Mouse (Mus musculus) limb, embryonic 13.5 days (tissue): ENCODE data around the gene Chsy1. TPM values are rescaled to one million over a fixed set of nuclear protein-coding genes. Genes with fewer than 3 reads are reported as not detected.
A peak's percentile ranks its signal among the peaks of the same experiment; 100 is the strongest.

Experiments used
- ATAC-seq: fragments of 200-750 bp; cut with Nextera tagmentation; 2 replicates; pipeline ENCODE4 v1.8.0; 2017; ENCODE audit warnings: low read depth, moderate number of reproducible peaks, moderate TSS enrichment; ENCODE audit not compliant: low FRiP score
- H3K27ac ChIP-seq: fragments of 300-500 bp; sonication (generic); 2 replicates; pipeline ENCODE4 v1.5.1; 2015; ENCODE audit warnings: inconsistent platforms, mild to moderate bottlenecking, moderate library complexity
- H3K27me3 ChIP-seq: fragments of 300-500 bp; sonication (generic); 2 replicates; pipeline ENCODE4 v1.6.1; 2015; ENCODE audit warnings: mild to moderate bottlenecking, inconsistent platforms
- H3K36me3 ChIP-seq: fragments of 300-500 bp; sonication (generic); 2 replicates; pipeline ENCODE4 v1.6.1; 2015; ENCODE audit warnings: inconsistent platforms, mild to moderate bottlenecking, moderate library complexity
- H3K4me1 ChIP-seq: fragments of 300-500 bp; sonication (generic); 2 replicates; pipeline ENCODE4 v1.6.1; 2015; ENCODE audit warnings: inconsistent platforms
- H3K4me2 ChIP-seq: fragments of 300-500 bp; sonication (generic); replicated peaks from 2 replicates; pipeline ENCODE4 v1.6.1; 2015; ENCODE audit warnings: inconsistent platforms, mild to moderate bottlenecking, moderate library complexity
- H3K4me3 ChIP-seq: fragments of 300-500 bp; sonication (generic); 2 replicates; pipeline ENCODE4 v1.5.1; 2015; ENCODE audit warnings: moderate library complexity, mild to moderate bottlenecking, inconsistent platforms
- H3K9ac ChIP-seq: fragments of 300-500 bp; sonication (generic); 2 replicates; pipeline ENCODE4 v1.6.1; 2015; ENCODE audit warnings: mild to moderate bottlenecking, inconsistent platforms
- H3K9me3 ChIP-seq: fragments of 300-500 bp; sonication (generic); 2 replicates; pipeline ENCODE4 v1.6.1; 2016; ENCODE audit warnings: inconsistent platforms
- WGBS: fragments of 180-500 bp; shearing (Covaris S2); methylation state at CpG from one replicate; pipeline ENCODE4 v1.1.7; 2015; 5-methylcytosine and 5-hydroxymethylcytosine counted together
- polyA plus RNA-seq: library from polyadenylated mRNA; unstranded; fragments of >200 nt; fragmentation: Nextera tagmentation; extraction: Ambion mirVana; gene quantifications from 2 replicates; pipeline ENCODE4 v1.2.1, GENCODE M21; 2015

Gene Chsy1
- polyA plus RNA-seq, 1 experiment from 2014 or later = 24.9 TPM

GRCm38 (mm10) chr7:66130296-66130695, 21.0 kb downstream of the Chsy1 start:
- Histone ChIP-seq H3K4me2 (no peak overlapping the region), H3K9ac (no peak overlapping the region), H3K4me1 (peaks cover 29% of the 10 kb centered on the region), H3K4me3 (no peak overlapping the region), H3K9me3 (no peaks in the 10 kb centered on the region), H3K27ac (no peak overlapping the region), H3K36me3 (peaks cover 51% of the 10 kb centered on the region), H3K27me3 (no peaks in the 10 kb centered on the region)
- whole genome bisulfite sequencing = 98% methylated on average over 2 of the region's 2 CpGs
- ATAC-seq = no peak

- no peak overlapping the region for H3K4me3 ChIP-seq
- peaks cover 36% of the 10 kb centered on the region for H3K4me1 ChIP-seq
- no peaks in the 10 kb centered on the region for H3K9me3 ChIP-seq
- no peaks in the 10 kb centered on the region for H3K27me3 ChIP-seq
- ATAC-seq = no peak
- WGBS = 93% methylated on average over 4 of the region's 4 CpGs
- peaks cover 35% of the 10 kb centered on the region for H3K36me3 ChIP-seq
- H3K27ac ChIP-seq = no peak overlapping the region
- H3K9ac ChIP-seq = no peak overlapping the region
- no peak overlapping the region for H3K4me2 ChIP-seq
Measured at GRCm38 (mm10) chr7:66131776-66132421, 22.6 kb downstream of the Chsy1 start.

- Histone ChIP-seq H3K27me3 (no peaks in the 10 kb centered on the region), H3K36me3 (peaks cover 25% of the 10 kb centered on the region), H3K4me1 (peaks cover 38% of the 10 kb centered on the region), H3K9me3 (no peaks in the 10 kb centered on the region), H3K9ac (no peak overlapping the region), H3K4me3 (no peak overlapping the region), H3K4me2 (no peak overlapping the region), H3K27ac (no peak overlapping the region)
- WGBS = 95% methylated on average over 3 of the region's 3 CpGs
- no peak for ATAC-seq
Measured at GRCm38 (mm10) chr7:66134154-66134553, 24.8 kb downstream of the Chsy1 start.

- WGBS = 76% methylated on average over 3 of the region's 3 CpGs
- Histone ChIP-seq H3K27ac (no peak overlapping the region; the same call in 1 of the 2 replicates), H3K4me1 (peaks cover 52% of the 10 kb centered on the region), H3K4me2 (no peak overlapping the region), H3K9ac (no peak overlapping the region), H3K27me3 (no peaks in the 10 kb centered on the region), H3K4me3 (no peak overlapping the region), H3K9me3 (no peaks in the 10 kb centered on the region), H3K36me3 (peaks cover 28% of the 10 kb centered on the region)
- ATAC-seq = no peak
Measured at GRCm38 (mm10) chr7:66135644-66136043, 26.3 kb downstream of the Chsy1 start.

DNA sequence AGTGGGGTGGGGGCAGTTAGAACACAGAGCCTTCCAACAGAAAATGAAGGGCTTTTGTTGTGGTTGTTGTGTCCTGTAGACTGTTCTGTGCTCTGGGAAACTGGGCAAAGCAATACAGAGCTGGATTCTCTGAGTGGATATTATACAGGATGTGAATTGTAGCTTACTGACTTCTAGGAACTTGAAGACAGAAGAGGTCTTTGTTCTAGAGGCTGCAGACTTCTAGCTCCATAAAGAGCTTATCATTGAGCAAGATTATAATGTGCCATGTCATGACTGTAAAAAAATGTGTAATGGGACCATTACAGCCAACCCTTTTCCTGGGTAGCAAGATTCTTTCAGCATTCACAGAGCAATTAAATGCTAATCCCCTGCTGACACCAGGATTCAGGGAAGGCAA, 26.9 kb downstream of the Chsy1 start:
- no peak overlapping the region for H3K9ac ChIP-seq
- H3K4me1 ChIP-seq = peaks cover 58% of the 10 kb centered on the region
- ATAC-seq = no peak
- no peaks in the 10 kb centered on the region for H3K9me3 ChIP-seq
- no peak overlapping the region for H3K4me2 ChIP-seq
- H3K4me3 ChIP-seq = no peak overlapping the region
- H3K36me3 ChIP-seq = peaks cover 23% of the 10 kb centered on the region
- H3K27ac ChIP-seq = peak overlapping the region; percentile 45; the same call in 1 of the 2 replicates
- no peaks in the 10 kb centered on the region for H3K27me3 ChIP-seq

DNA sequence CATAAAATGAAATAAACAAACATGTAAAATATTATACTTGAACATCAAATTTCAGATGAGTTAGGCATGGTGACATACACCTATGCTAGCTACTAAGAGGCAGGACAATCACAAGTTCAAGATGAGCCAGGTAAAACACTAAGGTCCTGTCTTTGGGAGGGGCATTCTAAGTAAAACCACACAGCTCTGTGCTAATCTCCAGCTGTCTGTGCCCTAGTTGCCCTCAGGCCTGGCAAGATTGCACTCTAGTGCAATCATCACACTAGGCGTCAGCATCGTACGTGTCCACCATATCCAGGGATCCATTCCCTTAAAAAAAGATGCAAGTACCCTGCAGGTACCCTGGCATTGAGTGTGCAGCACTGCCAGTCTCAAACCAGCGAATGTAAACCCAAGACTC, 28.0 kb downstream of the Chsy1 start:
- H3K4me2 ChIP-seq = no peak overlapping the region
- peaks cover 60% of the 10 kb centered on the region for H3K4me1 ChIP-seq
- no peak overlapping the region for H3K9ac ChIP-seq
- no peaks in the 10 kb centered on the region for H3K27me3 ChIP-seq
- no peak overlapping the region for H3K4me3 ChIP-seq
- peaks cover 14% of the 10 kb centered on the region; the same call in 1 of the 2 replicates for H3K36me3 ChIP-seq
- H3K9me3 ChIP-seq = no peaks in the 10 kb centered on the region
- no peak for ATAC-seq
- WGBS = 95% methylated on average over 4 of the region's 4 CpGs
- no peak overlapping the region for H3K27ac ChIP-seq

DNA sequence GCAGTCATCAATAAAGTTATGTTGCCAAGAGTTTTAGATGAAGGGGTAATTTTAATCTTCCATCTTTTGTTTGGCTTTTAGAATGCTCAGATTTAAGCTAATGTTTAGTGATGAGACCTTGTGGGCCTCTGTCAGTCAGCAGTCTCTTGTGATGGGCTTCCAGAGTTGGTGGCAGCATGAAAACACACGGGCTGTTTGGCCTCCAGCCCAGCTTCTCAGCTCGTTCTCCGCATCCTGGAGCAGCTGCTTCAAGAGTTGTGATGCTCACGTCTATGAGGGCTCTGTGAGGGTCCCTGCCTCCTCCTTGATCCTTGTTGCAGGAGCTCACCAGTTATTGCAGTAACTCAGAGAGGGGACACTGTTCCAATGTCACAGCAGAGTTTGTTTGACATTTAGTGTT, 29.0 kb downstream of the Chsy1 start:
- H3K27me3 ChIP-seq = no peaks in the 10 kb centered on the region
- peaks cover 17% of the 10 kb centered on the region; the same call in 1 of the 2 replicates for H3K36me3 ChIP-seq
- no peak for ATAC-seq
- no peak overlapping the region for H3K4me3 ChIP-seq
- no peak overlapping the region for H3K4me2 ChIP-seq
- H3K9ac ChIP-seq = no peak overlapping the region
- peaks cover 60% of the 10 kb centered on the region for H3K4me1 ChIP-seq
- WGBS = 39% methylated on average over 4 of the region's 4 CpGs
- H3K27ac ChIP-seq = no peak overlapping the region
- H3K9me3 ChIP-seq = no peaks in the 10 kb centered on the region

DNA sequence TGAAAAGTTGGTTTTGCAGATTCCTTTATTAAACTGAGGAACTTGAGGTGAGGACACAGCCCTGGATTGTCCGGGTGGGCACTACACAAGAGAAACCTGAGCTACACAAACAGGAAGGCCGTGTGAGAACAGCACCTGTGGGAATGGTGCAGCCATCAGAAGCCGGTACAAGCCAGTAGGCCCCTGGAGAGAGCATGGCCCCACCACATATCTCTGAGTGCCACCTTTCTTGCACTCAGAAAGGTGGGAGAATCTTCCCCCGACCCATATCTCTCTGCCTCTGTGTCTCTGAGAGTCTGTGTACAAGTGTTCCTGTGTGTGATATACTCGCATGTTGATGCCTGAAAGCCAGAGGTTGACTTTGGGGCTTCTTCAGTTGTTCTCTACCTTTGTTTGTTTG, 29.6 kb downstream of the Chsy1 start:
- Histone ChIP-seq H3K4me3 (no peak overlapping the region), H3K27me3 (no peaks in the 10 kb centered on the region)
- no peak for ATAC-seq

DNA sequence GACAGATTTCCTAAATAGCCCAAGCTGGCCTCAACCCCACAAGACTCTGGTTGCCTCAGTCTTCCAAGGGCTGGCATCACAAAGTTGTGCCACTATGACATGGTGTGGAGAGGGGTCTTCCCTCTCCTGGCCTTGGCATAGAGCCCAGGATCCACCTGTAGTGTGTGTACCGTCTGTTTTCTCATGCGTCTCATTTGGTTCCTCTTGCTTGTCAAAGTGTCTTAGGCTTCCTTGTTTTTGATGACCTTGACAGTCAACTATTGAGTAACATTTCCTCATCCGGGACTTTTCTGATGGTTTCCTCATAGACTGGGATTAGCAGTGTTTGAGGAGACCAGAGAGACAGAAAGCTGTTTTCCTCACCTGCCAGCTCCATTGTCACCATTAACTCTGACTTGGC, 30.8 kb downstream of the Chsy1 start:
- no peak overlapping the region for H3K9ac ChIP-seq
- WGBS = 72% methylated on average over 3 of the region's 3 CpGs
- H3K4me3 ChIP-seq = no peak overlapping the region
- no peak for ATAC-seq
- H3K36me3 ChIP-seq = peaks cover 20% of the 10 kb centered on the region; the same call in 1 of the 2 replicates
- H3K27ac ChIP-seq = no peak overlapping the region
- no peak overlapping the region for H3K4me2 ChIP-seq
- no peaks in the 10 kb centered on the region for H3K27me3 ChIP-seq
- no peaks in the 10 kb centered on the region for H3K9me3 ChIP-seq
- peaks cover 54% of the 10 kb centered on the region for H3K4me1 ChIP-seq

More for the DNA sequence above, 29.6 kb downstream of the Chsy1 start:
- Histone ChIP-seq H3K4me2 (no peak overlapping the region), H3K9me3 (no peaks in the 10 kb centered on the region), H3K27ac (no peak overlapping the region), H3K36me3 (peaks cover 17% of the 10 kb centered on the region; the same call in 1 of the 2 replicates), H3K4me1 (peaks cover 60% of the 10 kb centered on the region), H3K9ac (no peak overlapping the region)
- WGBS = 76% methylated on average over 5 of the region's 5 CpGs

- H3K36me3 ChIP-seq = peaks cover 20% of the 10 kb centered on the region; the same call in 1 of the 2 replicates
- H3K27ac ChIP-seq = 0 out of 2 replicates have a peak overlapping the region, but pooled peaks have one; percentile 3
- H3K9me3 ChIP-seq = no peaks in the 10 kb centered on the region
- WGBS = 43% methylated on average over 4 of the region's 4 CpGs
- H3K27me3 ChIP-seq = no peaks in the 10 kb centered on the region
- H3K4me3 ChIP-seq = no peak overlapping the region
- peak; percentile 40; the same call in 1 of the 2 replicates for ATAC-seq
- peaks cover 45% of the 10 kb centered on the region for H3K4me1 ChIP-seq
- H3K4me2 ChIP-seq = no peak overlapping the region
- peak overlapping the region; percentile 8; the same call in 1 of the 2 replicates for H3K9ac ChIP-seq
Measured at GRCm38 (mm10) chr7:66140923-66141570, 31.7 kb downstream of the Chsy1 start.

DNA sequence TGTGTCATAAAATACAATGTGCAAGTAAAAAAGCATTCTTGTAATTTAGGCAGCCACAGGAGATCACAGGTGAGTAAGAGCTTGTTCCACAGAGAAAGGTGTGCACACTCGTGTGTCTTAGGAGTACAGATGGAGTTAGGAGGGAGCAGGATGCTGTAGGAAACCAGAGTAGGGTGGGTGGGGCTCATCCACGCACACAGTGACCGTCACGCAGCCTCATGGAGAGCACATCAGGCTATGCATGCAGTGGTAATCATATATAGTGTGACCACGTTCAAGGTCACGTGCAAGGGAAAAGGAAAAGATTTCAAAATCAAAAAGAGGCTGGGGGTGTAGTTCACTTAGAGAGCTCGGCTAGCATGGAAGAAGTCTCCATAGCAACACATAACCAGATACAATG, 33.2 kb downstream of the Chsy1 start:
- no peak overlapping the region for H3K27ac ChIP-seq
- peaks cover 20% of the 10 kb centered on the region; the same call in 1 of the 2 replicates for H3K36me3 ChIP-seq
- no peak overlapping the region for H3K4me2 ChIP-seq
- H3K9ac ChIP-seq = no peak overlapping the region
- H3K27me3 ChIP-seq = no peaks in the 10 kb centered on the region
- H3K4me3 ChIP-seq = no peak overlapping the region
- H3K9me3 ChIP-seq = no peaks in the 10 kb centered on the region
- WGBS = 85% methylated on average over 7 of the region's 7 CpGs
- peaks cover 36% of the 10 kb centered on the region for H3K4me1 ChIP-seq
- ATAC-seq = no peak

DNA sequence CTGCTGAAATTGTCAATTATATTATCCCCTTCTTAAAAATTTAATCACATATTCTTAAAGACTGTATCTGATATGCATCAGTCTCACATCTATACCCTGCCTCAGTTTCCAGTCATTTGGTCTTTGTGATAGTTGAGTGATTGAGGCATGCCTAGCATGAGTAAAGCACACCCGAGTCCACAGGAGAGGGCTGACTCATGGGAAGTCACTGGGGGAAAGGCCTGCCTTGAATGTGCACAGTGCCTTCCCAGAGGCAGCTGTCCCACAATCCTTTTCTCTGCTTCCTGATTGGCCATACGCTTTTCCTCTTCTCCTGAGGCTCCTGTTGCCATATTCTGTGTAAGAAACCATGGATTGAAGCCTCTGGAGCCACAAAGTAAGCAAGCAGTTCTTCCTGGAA, 35.2 kb downstream of the Chsy1 start:
- no peak overlapping the region for H3K27ac ChIP-seq
- peaks cover 22% of the 10 kb centered on the region for H3K4me1 ChIP-seq
- ATAC-seq = no peak
- H3K4me2 ChIP-seq = no peak overlapping the region
- H3K36me3 ChIP-seq = peaks cover 12% of the 10 kb centered on the region
- WGBS = 94% methylated on average over 2 of the region's 2 CpGs
- H3K9ac ChIP-seq = no peak overlapping the region
- no peak overlapping the region for H3K4me3 ChIP-seq
- H3K27me3 ChIP-seq = no peaks in the 10 kb centered on the region
- H3K9me3 ChIP-seq = no peaks in the 10 kb centered on the region
